Mouse (Mus musculus): Measurements from ENCODE around the gene Nab1.

Nab1 gene

GRCm38 (mm10) chr1:52470811-52471489 lies 29.5 kb downstream of the Nab1 start:
- no peak for DNase-seq

GRCm38 (mm10) chr1:52470326-52470725 lies 30.2 kb downstream of the Nab1 start:
- DNase-seq = no peak

- DNase-seq = no peak
Observed at GRCm38 (mm10) chr1:52466518-52467120, 33.9 kb downstream of the Nab1 start.

- no peak for DNase-seq
Observed at GRCm38 (mm10) chr1:52465830-52466229, 34.6 kb downstream of the Nab1 start.

- DNase-seq = no peak
Observed at GRCm38 (mm10) chr1:52465264-52465663, 35.2 kb downstream of the Nab1 start.

GRCm38 (mm10) chr1:52463305-52463704 lies 37.2 kb downstream of the Nab1 start:
- DNase-seq = no peak

GRCm38 (mm10) chr1:52456571-52456970 lies 43.9 kb downstream of the Nab1 start:
- DNase-seq = no peak

GRCm38 (mm10) chr1:52454509-52455001 lies 45.9 kb downstream of the Nab1 start:
- DNase-seq = peak; percentile 21

GRCm38 (mm10) chr1:52451360-52451759 lies 49.1 kb downstream of the Nab1 start:
- DNase-seq = no peak

- no peak for DNase-seq
Observed at GRCm38 (mm10) chr1:52435856-52436255, 64.6 kb downstream of the Nab1 start.

- peak; percentile 34 for DNase-seq
Observed at GRCm38 (mm10) chr1:52434085-52434484, 66.4 kb downstream of the Nab1 start.

- DNase-seq = no peak
Observed at GRCm38 (mm10) chr1:52431806-52432205, 68.7 kb downstream of the Nab1 start.

- no peak for DNase-seq
Observed at GRCm38 (mm10) chr1:52430606-52431005, 69.9 kb downstream of the Nab1 start.

GRCm38 (mm10) chr1:52430116-52430515 lies 70.4 kb downstream of the Nab1 start:
- no peak for DNase-seq

GRCm38 (mm10) chr1:52427841-52428464 lies 72.5 kb downstream of the Nab1 start:
- no peak for DNase-seq

GRCm38 (mm10) chr1:52423846-52424245 lies 76.6 kb downstream of the Nab1 start:
- DNase-seq = no peak

- DNase-seq = no peak
Observed at GRCm38 (mm10) chr1:52423057-52423456, 77.4 kb downstream of the Nab1 start.

GRCm38 (mm10) chr1:52422137-52422536 lies 78.3 kb downstream of the Nab1 start:
- DNase-seq = no peak

GRCm38 (mm10) chr1:52421623-52422022 lies 78.9 kb downstream of the Nab1 start:
- no peak for DNase-seq

- no peak for DNase-seq
Observed at GRCm38 (mm10) chr1:52419088-52419819, 81.2 kb downstream of the Nab1 start.

Data from liver (tissue).